Mouse (Mus musculus) right cerebral cortex, postnatal 10 days (tissue): ENCODE measurements around the gene Adcy1.
"Not testable (repeated sequence)": the region's sequence is repeated elsewhere in the genome, so short reads cannot be mapped to it uniquely, and the experiment has no call there.

Source experiments
- DNase-seq, 2 experiments: peaks; one replicate each; pipeline ENCODE4 v3.0.0; 2021; ENCODE audit warnings: low spot score in 2 of 2

Adcy1 gene

GRCm38 (mm10) chr11:7215703-7216102 is 152.4 kb downstream of the Adcy1 start:
- peak; percentile 66 to 76 for DNase-seq

GRCm38 (mm10) chr11:7221826-7222225 is 158.5 kb downstream of the Adcy1 start:
- DNase-seq, result not testable (repeated sequence)

- DNase-seq, result peak; percentile 50 to 54
These were observed 162.9 kb downstream of the Adcy1 start for GRCm38 (mm10) chr11:7226200-7226599.

- no peak for DNase-seq
These were observed 163.7 kb downstream of the Adcy1 start for GRCm38 (mm10) chr11:7226810-7227550.

GRCm38 (mm10) chr11:7228107-7228506 is 164.8 kb downstream of the Adcy1 start:
- no peak for DNase-seq
